Mouse (Mus musculus): Measurements from ENCODE around the gene Olfr385.

GRCm38 (mm10) chr11:73598294-73598693, 5.5 kb upstream of the Olfr385 start, which contains the start of gene Olfr384:
- TF ChIP-seq CTCF (IDR thresholded peaks at IDR 0.05; ENCODE audit: borderline replicate concordance, insufficient read depth, low read length) (no peak), POLR2A (IDR thresholded peaks at IDR 0.05; ENCODE audit: low read depth, low read length) (no peak)
